Mouse (Mus musculus): ENCODE data around the gene Btnl1.

The Btnl1 gene

GRCm38 (mm10) chr17:34386656-34387055, 9.7 kb downstream of the Btnl1 start:
- DNase-seq: no peak

DNA sequence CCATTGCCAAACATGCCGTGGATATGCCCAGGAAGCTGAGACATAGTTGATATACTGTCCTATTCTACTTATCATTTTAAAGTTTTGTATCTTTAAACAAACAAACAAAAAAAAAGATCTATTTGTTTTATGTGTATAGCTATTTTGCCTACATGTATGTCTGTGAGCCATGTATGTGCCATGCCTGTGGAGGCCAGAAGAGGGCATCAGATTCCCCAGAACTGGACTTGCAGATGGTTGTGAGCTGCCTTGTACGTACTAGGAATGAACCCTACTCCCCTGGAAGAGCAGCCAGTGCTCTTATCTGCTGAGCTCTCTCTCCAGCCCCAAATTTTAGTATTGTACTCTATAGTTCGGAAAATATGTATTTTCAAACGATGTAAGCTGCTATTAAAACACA, 11.6 kb downstream of the Btnl1 start:
- peak; percentile 41 to 46 for DNase-seq

GRCm38 (mm10) chr17:34391507-34391906, 14.6 kb downstream of the Btnl1 start:
- DNase-seq: no peak

GRCm38 (mm10) chr17:34392321-34392720, 15.4 kb downstream of the Btnl1 start:
- DNase-seq: peak; percentile 29 to 32

- DNase-seq: no peak
Measured at GRCm38 (mm10) chr17:34397357-34397756, 20.4 kb downstream of the Btnl1 start.

DNA sequence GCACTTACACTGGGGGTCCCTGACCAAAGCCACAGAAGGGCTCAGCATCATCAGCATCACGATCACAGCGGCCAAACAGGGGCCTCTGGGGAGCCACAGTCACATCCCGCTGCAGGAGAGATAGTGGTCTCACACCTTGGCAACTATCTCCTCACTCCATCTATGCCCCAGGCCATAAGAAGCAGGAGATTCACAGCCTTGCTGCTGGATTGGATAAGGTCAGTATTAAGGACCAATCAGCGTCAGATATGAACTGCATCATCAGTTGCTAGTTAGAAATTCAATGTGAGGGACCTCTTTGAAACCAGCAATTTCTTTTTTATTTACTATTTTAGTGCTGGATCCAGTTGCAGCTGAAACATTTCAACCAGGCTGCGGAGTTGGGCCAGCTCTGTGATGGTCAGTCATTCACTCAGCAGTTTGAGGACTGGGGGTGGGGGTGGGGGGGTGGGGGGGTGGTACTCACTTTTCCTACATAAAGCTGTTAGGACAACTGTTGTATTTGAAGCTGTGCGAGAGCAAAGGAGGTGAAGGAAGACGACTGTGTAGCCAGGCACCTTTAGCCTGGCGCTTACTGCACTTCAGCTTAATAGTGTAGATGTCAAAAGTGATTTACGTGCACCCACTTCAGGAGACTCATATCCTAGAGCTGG, 21.3 kb downstream of the Btnl1 start:
- DNase-seq: peak; percentile 19 to 76

GRCm38 (mm10) chr17:34398711-34399393, 21.9 kb downstream of the Btnl1 start, which contains the start of gene BC051142:
TSS of gene BC051142 (plus strand) at chr17:34398820.
- peak; percentile 86 to 90 for DNase-seq

GRCm38 (mm10) chr17:34399394-34399715, 22.4 kb downstream of the Btnl1 start:
- no peak for DNase-seq

DNA sequence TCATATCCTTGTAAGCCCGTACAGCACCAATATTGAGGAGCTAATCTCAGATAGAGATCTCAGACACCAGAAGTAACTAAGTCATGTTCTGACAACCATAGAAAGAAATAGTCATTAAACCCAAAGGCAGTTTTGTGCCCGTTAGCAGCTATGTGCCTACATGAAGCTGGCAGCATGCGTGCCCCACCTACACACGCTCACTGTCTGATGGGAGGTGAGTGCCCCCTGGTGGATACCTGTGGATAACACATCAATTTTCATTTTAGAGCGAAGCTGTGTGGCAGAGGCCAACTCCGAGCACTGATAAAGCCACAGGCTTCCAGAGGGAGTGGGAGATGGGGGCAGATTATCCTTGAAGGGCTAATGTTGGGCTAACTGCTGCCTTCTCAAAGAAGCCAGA, 34.2 kb downstream of the Btnl1 start:
- peak; percentile 55 to 67 for DNase-seq

- no peak for DNase-seq
Measured at GRCm38 (mm10) chr17:34420014-34420413, 43.1 kb downstream of the Btnl1 start.

DNA sequence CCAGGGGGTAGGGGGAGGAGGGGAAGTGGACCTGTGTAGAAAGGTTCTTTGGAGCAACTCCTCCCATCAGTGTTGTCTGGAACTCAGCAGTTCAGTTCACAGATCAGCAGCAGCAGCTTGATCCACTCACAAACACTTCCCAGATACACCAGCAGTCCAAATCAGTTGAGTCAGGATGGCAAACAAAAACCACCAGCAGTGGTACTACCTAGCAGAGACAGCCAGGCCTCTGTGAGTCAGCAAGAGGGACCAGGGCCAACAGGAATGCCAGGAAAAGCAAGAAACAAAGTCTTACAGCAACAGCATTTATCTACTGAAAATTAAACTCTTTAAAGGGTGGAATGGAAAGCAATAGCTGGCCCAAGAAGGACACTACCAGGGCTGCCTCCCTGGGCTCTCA, 50.7 kb downstream of the Btnl1 start:
- DNase-seq: no peak
